Mouse (Mus musculus): Measurements from ENCODE around the gene Aqr.
"Not testable (repeated sequence)": the region's sequence is repeated elsewhere in the genome, so short reads cannot be mapped to it uniquely, and the experiment has no call there.

The Aqr gene

DNA sequence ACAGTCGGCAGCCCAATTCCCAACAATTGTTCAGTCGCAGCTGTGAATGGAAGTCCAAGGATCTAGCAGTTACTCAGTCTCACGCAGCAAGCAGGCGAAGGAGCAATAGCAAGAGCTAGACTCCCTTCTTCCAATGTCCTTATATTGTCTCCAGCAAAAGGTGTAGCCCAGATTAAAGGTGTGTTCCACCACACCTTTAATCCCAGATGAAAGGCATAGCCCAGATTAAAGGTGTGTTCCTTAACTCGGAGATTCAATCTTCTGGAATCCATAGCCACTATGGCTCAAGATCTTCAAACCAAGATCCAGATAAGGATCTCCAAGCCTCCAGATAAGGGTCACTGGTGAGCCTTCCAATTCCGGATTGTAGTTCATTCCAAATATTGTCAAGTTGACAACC is at the start of gene Aqr:
Gene Aqr, minus strand, starts transcription at position 101 of the 400 bp plus-strand sequence.
- in situ Hi-C loops (cut with MboI; ENCODE audit: low sequenced_read_pairs): not testable (repeated sequence)

DNA sequence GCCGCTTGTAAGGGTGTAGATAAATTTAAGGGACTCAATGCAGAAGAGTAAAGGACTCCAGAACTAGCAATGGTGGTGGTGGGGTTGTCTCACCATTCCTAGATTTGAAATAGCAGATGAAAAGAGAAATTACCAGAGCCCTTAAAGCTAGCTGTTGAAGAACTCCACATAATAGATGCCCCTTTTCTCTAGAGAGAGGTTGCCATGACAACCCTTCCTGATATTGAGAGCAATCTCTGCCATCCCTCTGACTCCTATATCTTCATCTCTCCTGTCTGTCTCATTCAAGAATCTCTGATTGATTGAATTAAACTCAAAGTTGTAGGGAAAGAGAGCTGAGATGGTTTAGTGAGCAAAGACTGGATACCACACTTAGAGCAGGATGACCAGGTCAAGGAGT is 49.7 kb upstream of the Aqr start:
- in situ Hi-C loops (cut with MboI; ENCODE audit: low sequenced_read_pairs): no loop called here

DNA sequence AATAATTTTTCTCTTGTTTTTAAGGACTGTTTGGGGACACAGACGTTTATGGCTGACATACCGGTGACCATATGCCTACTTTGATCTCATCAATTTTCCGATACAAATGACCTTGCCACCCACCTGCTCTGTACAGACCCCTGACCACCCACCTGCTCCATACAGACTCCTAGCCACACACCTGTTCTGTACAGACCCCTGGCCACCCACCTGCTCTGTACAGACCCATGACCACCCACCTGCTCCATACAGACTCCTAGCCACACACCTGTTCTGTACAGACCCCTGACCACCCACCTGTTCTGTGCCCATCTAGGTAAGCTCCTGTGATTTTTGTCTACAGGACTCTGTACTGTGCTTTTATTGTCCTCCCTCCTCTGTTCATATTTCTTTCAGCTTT is 48.8 kb upstream of the Aqr start:
- in situ Hi-C loops (cut with MboI; ENCODE audit: low sequenced_read_pairs): no loop called here

DNA sequence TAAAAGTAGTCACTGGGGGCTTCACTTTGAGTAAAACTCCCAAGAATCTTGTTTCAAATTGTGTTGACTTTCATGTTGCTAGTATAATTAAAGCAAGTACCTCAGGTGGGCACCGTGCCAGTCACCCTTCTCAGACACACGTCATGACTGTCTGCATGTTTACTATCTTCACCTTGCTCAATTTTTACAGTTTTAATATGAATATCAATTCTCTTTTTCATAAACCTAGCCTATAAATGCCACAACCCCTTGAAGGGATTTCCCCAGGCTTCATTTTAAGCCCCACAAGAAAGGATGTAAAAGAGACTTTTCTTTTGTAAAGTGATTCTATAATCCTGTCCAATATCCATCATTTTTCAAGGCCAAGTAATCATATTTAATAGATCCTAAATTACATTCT is 44.4 kb upstream of the Aqr start:
- in situ Hi-C loops (cut with MboI; ENCODE audit: low sequenced_read_pairs): no loop called here

DNA sequence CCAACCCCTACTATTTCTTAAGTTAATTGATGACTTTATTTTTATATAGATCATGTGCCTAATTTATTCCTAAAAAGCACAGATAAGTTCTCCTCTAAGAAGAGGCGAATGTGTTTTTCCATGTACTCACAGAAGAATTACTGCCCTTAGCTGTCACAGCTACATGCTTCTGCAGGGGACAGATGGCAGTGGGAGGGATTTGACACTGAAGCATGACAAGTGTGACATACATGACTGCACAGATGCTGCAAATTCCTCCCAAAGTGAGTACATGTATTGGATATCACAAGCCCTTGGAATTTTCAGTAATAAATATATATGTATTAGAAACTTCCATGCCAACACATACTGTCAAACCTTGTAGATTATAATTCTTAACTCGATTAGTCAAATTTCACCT is 41.8 kb upstream of the Aqr start:
- in situ Hi-C loops (cut with MboI; ENCODE audit: low sequenced_read_pairs): no loop called here

DNA sequence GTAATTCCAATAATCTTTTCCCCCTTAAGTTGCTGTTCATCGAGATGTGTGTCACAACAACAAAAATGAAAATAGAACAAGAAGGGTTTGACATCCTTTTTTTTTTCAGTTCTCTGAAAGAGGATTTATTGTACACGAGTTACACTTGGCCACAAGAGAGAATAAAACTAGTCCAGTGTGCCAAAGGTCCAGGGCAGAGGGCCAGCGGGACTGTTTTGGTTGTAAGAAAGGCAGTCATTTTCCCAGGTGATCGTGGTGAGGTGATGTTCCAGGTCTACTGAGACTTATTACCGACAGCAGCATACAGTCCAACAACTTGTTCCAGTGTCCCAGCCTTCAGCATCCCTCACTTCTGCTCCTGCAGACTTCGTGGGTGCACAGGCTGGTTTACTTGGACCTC is 18.2 kb upstream of the Aqr start:
- in situ Hi-C loops (cut with MboI; ENCODE audit: low sequenced_read_pairs): no loop called here

DNA sequence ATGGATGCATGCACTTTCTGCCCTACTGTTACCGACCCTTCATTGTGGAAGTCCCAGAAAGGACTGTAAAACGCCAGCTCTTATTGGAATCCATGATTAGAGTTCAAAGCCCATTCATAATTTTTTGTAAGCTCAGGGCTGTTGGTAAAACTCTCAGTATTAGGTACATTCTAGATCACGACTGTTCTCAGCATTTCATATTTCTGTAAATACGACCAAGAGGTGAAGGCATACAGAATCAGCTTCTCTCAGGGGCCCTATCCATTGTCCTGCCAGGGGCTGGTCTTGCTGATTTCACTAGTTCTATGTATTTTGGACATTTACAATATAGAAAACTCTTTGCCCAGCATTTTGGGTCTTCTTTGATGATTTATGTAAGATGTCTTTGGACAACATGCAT is 14.8 kb upstream of the Aqr start:
- in situ Hi-C loops (cut with MboI; ENCODE audit: low sequenced_read_pairs): no loop called here

DNA sequence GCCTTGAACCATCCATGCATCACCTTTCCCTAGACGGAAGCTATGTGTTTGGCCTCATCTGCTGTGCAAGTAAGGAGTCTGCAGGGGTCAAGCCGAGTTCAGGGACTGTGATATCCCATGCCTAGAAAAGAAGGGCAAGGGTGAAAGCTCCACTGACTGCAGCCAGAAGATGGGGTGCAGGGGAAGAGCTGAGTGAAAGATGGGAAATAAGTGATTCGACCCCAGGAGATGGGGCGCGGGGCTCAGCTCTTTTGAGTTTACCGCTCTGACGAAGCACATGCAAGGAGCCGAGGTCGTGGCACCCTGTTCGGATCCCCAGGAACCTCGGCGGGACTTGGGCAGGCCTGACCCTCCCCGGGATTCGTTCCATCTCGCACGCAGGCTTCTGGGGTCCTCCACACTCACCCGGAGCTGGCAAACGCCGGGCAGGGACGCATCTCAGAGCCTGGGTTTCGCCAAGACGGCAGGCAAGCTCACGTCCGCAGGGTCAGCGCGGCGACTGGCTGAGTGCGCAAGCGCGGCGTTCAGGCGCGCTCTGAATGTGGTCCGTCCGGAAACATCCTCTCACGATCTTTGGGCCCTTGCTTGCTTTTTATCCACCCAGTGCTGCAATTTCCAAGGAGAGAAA is 14.2 kb upstream of the Aqr start, which contains the start of gene Zfp770:
Gene Zfp770, minus strand, starts transcription at position 538 of the 628 bp plus-strand sequence.
- in situ Hi-C loops (cut with MboI; ENCODE audit: low sequenced_read_pairs): no loop called here

DNA sequence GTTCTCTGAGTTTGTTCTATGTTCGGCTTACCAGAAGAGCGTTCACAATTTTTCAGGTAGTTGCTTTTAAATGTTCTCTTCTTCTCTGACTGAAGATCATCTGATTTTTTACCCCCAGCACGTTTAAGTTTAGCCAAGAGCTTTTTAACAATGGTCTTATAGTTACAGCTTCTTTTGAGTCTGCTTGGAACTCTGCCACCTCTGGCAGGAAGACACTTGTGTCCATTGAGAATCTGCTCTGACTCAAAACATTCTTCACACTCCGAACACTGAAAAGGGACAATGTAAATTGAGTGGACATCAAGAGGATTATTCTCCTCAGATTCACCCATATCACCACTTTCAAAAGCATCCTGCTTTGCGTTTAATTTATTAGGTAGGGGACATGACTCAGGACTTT is 9.6 kb upstream of the Aqr start:
- in situ Hi-C loops (cut with MboI; ENCODE audit: low sequenced_read_pairs): no loop called here

DNA sequence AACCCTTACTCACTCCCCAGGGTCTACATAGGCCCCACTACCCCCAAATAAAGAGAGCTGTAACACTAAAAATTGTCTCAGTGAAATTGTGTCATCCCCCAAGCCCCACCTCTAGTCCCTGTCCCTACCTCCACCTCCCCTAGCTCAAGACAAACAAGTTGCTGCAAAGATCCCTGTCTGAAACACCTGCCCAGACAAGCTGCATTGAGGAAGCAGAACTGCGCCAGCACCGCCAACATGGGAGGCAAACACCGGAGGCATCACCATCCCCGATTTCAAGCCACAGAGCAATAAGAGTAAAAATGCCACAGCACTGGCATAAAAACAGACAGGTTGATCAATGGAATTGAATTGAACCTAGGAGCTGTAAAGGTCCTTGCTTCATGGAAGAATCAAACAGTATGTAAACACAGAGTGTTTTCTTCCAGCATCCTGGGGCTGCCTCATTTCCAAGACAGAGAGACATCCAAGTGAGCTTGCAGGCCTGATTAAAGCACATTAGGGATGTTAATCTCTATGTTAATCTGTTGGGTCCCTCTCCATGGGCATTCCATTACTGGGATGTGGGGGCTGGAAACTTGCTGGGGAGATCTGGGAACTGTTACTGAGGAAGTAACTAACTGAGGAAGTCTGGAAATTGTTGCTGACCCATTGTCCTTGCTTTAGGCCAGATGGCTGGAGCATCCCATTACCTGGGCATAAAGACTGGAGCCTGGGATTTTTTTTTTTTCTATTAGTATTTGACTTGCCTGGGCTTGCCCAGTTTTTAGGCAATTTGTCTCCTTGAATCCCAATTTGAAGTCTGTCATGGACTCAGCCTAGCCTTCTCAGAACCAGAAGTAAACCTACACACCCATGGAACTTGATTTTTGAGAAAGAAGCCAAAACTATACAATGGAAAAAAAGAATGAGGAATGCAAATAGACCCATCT is 8.8 kb downstream of the Aqr start:
- in situ Hi-C loops (cut with MboI; ENCODE audit: low sequenced_read_pairs): no loop called here

DNA sequence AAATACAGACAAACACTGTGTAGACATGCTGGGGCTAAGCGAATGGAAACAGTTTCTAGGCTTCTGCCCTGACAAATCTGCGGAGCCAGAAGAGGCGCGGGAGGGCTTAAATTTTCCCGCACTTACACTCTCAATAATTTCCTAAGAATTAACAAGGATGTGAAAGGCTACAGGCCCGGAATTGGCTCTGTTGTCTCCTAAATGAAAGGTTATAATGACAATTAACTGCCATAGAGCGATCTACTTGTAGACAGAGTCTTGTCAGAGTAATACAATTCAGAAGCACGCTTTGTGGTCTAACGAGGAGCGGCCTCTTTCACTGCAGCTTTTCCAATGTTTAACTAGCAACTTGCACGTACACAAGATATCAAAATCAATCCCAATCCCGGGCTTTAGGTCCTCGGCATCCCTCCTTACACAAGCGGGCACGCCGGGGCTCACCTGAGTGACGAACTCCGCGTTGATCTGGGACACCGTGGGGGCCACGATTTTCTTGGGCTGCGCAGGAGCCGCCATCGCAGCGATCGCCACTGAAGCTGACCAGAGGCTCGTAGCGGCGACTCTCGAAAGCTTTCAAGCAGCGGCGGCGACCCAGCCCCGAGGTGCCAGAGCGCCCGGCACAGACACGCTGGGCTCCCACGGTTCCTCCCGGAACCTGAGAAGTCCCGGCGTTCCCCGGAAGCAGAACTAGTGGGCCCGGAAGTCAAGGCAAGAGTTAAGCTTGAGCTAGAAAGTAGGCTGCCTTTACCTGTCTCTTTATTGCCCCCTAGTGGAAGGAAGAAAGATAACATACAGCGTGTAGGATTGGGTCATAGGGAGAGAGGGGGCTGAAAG is 12.0 kb downstream of the Aqr start:
- in situ Hi-C loops (cut with MboI; ENCODE audit: low sequenced_read_pairs): no loop called here

DNA sequence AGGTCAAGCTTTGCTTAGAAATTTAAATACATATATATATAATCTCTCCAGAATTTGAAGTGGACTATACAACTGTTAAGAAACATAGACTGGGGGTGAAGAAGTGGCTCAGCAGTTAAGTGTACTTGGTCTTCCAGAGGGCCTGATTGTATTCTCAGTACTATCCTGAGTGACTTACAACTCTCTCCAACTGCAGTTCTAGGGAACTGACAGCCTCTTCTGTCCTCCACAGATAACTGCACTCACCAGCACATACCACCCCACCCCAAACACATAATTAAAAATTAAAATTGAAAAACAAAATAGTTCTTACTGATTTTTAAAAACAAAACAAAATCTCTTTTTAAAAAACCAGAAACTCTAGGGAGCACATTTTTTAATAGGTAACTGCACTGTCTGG is 13.6 kb downstream of the Aqr start:
- in situ Hi-C loops (cut with MboI; ENCODE audit: low sequenced_read_pairs): no loop called here

DNA sequence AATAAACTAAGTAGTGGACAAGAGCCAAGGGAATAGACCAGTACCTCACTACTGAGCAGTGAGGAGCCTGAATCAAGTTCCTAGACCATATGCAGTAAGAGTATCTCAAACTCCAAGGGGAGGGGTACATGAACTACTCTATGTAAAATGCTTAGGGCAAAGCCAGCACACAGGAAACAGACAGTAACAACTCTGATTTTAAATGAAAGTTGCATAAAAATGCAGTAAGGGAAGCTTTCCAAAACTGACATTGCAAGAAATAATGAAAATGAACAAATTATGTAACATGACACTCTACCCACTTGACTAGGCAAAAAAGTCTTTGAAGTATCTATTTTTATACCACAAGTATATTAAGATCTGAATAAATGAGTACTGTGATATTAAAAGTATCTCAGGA is 19.0 kb downstream of the Aqr start:
- in situ Hi-C loops (cut with MboI; ENCODE audit: low sequenced_read_pairs): no loop called here

DNA sequence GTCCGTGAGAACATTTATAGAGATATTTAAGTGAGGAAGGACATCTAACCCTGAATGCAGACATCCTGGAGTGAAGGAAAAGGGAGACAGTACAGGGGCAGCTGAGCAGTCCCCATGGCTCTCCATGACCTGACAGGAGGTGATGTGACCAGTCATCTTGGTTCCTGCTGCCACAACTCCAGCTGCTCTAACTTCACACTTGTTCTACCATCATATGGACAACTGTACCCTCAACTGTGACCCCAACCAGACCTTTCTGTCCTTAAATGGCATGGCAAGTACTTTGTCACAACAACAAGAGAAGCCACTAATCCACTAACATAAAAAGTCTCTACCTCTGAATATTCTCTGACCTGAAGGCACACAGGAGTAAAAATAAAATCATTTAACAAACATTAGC is 24.8 kb downstream of the Aqr start:
- in situ Hi-C loops (cut with MboI; ENCODE audit: low sequenced_read_pairs): no loop called here

DNA sequence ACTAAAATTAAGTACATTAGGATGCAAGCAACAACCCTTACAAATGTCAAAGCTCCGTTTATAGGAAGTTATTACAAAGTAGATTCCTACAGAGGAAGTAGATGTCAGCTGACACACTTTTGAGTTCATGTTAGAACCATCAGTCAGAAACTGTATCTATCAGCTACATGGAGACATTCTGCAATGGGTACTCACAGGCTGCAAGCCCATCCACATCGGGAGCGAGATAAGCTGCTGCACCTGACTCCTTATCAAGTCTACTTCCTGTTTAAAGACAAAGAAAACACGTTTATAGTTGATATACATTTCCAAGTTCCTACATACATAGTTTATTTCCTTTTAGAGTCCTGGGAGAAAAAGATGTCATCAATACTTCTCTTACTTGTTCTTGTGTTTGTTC is 29.5 kb downstream of the Aqr start:
- in situ Hi-C loops (cut with MboI; ENCODE audit: low sequenced_read_pairs): no loop called here

DNA sequence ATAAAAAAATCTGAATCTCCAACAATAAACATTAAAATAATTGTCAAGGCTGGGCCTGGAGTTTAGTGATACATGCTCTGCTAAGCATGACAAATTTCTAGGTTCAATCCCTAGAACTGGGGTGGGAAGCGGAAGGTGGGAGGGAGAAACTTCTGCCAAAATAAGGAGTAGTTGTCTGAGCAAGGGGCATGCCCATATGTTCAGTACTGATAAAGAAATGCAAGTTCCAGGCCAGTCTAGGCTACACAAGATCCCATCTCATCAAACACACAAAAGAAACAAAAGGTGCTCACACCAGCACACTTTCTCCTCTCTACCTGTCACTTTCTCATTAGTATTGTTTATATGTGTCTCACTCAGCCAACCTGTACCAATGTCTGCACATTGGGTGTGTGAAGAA is 30.2 kb downstream of the Aqr start:
- in situ Hi-C loops (cut with MboI; ENCODE audit: low sequenced_read_pairs): no loop called here

DNA sequence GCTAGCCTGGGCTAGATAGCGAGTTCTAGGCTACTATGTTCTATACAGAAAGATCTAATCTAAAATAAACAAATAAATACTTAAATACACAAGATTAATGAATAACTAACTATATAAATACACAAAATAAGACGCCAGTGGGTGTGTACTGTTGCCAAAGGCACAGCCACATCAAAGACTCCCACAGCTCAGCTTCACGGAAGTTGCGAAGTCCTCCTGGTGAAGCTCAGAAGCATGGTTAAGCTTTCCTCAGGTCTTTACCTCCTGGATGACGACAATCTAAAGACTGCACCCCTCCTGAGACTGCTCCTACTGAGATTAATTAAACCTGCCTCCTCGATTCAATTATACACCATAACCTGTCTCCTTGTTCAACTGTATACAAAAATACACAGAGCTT is 33.6 kb downstream of the Aqr start:
- in situ Hi-C loops (cut with MboI; ENCODE audit: low sequenced_read_pairs): no loop called here

DNA sequence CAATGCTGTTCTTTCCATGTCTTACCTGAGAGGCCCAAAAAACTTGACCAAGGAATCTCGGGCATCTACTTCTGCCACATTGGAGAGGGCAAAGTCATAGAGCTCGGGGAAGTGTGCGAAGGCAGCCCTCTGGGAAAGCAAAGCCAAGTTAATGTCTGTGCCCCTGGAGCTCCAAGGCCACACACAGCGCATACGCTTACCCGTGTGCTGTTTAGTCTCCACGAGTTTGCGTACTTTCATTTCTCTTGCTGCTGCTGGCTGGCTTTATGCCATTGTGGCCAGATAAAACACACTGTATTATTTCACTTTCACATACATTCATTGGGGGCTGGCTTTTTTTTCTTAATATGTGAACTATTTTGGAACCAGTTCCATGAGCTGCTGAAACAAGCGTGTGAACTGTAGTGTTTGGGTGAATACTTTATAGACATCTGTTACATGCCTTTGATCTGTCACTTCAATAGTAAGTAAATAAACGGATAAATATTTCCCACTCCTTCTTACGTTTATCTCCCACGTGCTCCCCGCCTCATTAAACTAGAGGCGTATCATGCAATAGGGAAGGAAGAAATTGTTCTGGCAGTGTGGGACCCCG is 39.9 kb downstream of the Aqr start:
- in situ Hi-C loops (cut with MboI; ENCODE audit: low sequenced_read_pairs): no loop called here

DNA sequence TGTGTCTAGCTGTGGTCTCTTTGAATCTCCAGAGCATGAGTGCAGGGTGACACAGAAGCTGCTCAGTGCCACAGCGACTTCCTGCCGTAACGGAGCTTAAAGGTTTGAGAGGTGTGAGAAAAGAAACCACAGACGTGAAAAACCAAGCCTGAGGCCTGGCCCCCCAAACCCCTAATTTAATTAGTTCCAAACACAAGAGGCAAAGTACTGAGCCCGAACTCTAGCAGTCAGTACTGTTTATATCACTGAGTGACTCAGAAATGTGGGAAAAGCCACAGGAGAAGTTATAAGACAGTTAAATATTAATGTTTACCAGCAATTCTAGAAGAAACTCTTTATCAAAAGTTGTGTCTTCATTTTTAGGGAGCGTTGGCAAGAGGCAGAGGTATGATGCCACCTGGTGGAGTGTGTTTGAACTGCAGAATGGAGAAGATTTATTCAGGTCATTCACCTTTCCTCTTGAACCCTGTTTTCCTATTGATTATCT is 41.5 kb downstream of the Aqr start:
- in situ Hi-C loops (cut with MboI; ENCODE audit: low sequenced_read_pairs): no loop called here

DNA sequence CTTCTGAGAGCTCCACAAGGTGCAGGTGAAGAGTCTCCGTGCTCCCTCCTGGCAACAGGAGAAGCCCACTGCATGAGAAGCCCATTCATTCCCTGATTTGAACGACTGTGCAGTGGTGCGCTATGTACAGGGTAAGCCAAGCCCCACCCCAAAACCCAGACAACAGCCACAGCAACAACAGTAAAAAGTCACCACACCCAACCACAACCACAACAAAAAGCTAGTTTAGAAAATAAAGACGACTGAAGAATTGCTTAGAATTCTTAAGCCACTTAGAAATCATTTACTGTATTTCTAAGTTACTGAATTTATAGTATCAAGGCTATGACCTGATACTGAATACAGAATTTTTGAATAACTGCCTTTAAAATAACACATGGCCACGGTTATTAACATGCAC is 41.9 kb downstream of the Aqr start:
- in situ Hi-C loops (cut with MboI; ENCODE audit: low sequenced_read_pairs): no loop called here

DNA sequence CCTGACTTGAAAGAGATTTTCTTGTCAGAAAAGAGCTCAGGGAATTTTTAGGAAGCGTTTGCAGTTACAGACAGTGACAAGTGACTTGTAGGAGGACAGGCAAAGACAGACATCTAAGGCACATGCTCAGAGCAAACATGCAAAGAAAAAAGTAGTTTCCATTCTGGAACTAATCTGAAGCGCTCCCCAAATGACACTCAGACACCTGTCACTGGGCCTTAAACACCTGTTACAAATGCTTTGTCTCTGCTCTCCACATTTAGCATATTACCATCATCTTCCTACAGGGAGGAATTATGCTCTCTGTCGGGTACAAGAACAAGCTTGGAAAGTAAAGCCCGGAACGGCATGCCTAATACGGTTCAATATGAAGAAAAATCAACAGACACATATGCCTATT is 43.0 kb downstream of the Aqr start:
- in situ Hi-C loops (cut with MboI; ENCODE audit: low sequenced_read_pairs): no loop called here
